Mouse (Mus musculus) stomach, embryonic 14.5 days (tissue): ENCODE data around the gene Rabepk. TPM values are rescaled to one million over a fixed set of nuclear protein-coding genes. Genes with fewer than 3 reads are reported as not detected.
"Not testable (repeated sequence)": the region's sequence is repeated elsewhere in the genome, so short reads cannot be mapped to it uniquely, and the experiment has no call there.

Experiments
- ATAC-seq: fragments of 200-750 bp; cut with Nextera tagmentation; 2 replicates; pipeline ENCODE4 v1.8.0; 2017; ENCODE audit warnings: low read depth, moderate TSS enrichment; ENCODE audit not compliant: insufficient number of reproducible peaks, insufficient read depth, low FRiP score
- H3K27ac ChIP-seq: fragments of 300-500 bp; sonication (generic); 2 replicates; pipeline ENCODE4 v1.5.1; 2014; ENCODE audit warnings: mild to moderate bottlenecking, low read length, moderate library complexity, mixed read lengths
- H3K27me3 ChIP-seq: fragments of 300-500 bp; sonication (generic); 2 replicates; pipeline ENCODE4 v1.6.1; 2014; ENCODE audit warnings: low read length, control low read depth, mixed read lengths; ENCODE audit not compliant: control insufficient read depth, insufficient read depth
- H3K36me3 ChIP-seq: fragments of 300-500 bp; sonication (generic); 2 replicates; pipeline ENCODE4 v1.6.1; 2014; ENCODE audit warnings: mild to moderate bottlenecking, control low read depth, low read length, moderate library complexity, mixed read lengths; ENCODE audit not compliant: control insufficient read depth, insufficient read depth
- H3K4me1 ChIP-seq: fragments of 300-500 bp; sonication (generic); 2 replicates; pipeline ENCODE4 v1.6.1; 2014; ENCODE audit warnings: low read length, control low read depth, mixed read lengths; ENCODE audit not compliant: control insufficient read depth, insufficient read depth
- H3K4me2 ChIP-seq: fragments of 300-500 bp; sonication (generic); replicated peaks from 2 replicates; pipeline ENCODE4 v1.6.1; 2014; ENCODE audit warnings: low read depth, low read length, control low read depth
- H3K4me3 ChIP-seq: fragments of 300-500 bp; sonication (generic); 2 replicates; pipeline ENCODE4 v1.5.1; 2014; ENCODE audit warnings: low read depth, low read length, control low read depth
- H3K9ac ChIP-seq: fragments of 300-500 bp; sonication (generic); replicated peaks from 2 replicates; pipeline ENCODE4 v1.6.1; 2014; ENCODE audit warnings: low read depth, mild to moderate bottlenecking, control low read depth, low read length, moderate library complexity, mixed read lengths
- H3K9me3 ChIP-seq: fragments of 300-500 bp; sonication (generic); 2 replicates; pipeline ENCODE4 v1.6.1; 2016; ENCODE audit warnings: low read depth, low read length, control low read depth; ENCODE audit not compliant: control insufficient read depth
- WGBS: fragments of 180-500 bp; shearing (Covaris S2); extraction: QIAGEN DNeasy Blood & Tissue Kit; methylation state at CpG from one replicate; pipeline ENCODE4 v1.1.7; 2014; 5-methylcytosine and 5-hydroxymethylcytosine counted together
- polyA plus RNA-seq: library from polyadenylated mRNA; unstranded; fragments of >200 nt; fragmentation: Nextera tagmentation; extraction: Ambion mirVana; gene quantifications from 2 replicates; pipeline ENCODE4 v1.2.1, GENCODE M21; 2014

The Rabepk gene
- polyA plus RNA-seq, 1 experiment from 2014 or later = 43.1 TPM

DNA sequence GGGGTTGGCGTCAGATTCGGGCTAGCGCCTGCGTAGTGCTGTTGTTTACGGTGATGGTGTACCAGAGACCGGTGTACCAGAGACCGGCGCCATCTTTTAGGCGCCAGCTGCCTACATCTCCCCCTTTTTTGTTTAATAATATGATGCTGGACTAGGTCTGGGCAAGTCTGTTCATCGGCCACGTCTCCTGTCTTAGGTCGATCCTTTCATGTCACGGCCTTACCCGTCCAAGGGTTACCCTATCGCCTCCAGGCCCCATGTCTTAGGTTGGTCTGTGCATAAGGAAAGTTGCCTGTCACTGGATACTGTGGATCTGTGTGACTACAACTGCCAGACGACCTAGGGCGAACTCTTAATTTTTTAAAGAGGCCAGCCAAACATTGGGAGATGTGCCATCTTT is 30.4 kb upstream of the Rabepk start:
- not testable (repeated sequence) for H3K36me3 ChIP-seq, H3K9ac ChIP-seq, H3K4me1 ChIP-seq, H3K9me3 ChIP-seq, H3K27ac ChIP-seq, H3K4me2 ChIP-seq, H3K4me3 ChIP-seq, H3K27me3 ChIP-seq, ATAC-seq
- WGBS = 92% methylated on average over 17 of the region's 17 CpGs

DNA sequence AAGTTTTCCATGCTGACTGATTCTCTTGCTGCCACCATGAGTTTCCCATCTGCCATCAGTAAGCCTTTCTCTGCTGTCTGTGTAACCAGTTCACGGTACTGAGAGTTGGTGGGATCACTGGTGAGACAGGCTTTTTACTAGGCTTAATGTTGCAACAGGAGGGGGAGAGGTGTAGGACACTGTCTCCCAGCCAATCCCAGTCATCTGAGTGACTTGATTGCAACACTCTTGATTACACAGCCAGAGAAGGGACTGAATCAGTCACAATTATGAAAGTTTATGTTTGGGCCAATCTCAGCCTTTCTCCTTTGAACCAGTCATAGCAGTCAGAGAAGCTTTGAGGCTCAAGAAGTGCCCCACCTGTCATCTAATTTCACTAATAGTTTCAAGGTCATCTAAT is 28.3 kb upstream of the Rabepk start:
- no peaks in the 10 kb centered on the region for H3K27me3 ChIP-seq
- no peaks in the 10 kb centered on the region; the same call in 1 of the 2 replicates for H3K36me3 ChIP-seq
- no peak overlapping the region for H3K4me3 ChIP-seq
- no peaks in the 10 kb centered on the region for H3K9me3 ChIP-seq
- H3K4me2 ChIP-seq = no peak overlapping the region
- H3K27ac ChIP-seq = no peak overlapping the region
- no peak overlapping the region for H3K9ac ChIP-seq
- 83% methylated on average over 1 of the region's 1 CpGs for WGBS
- ATAC-seq = no peak
- peaks cover 6% of the 10 kb centered on the region; the same call in 1 of the 2 replicates for H3K4me1 ChIP-seq

DNA sequence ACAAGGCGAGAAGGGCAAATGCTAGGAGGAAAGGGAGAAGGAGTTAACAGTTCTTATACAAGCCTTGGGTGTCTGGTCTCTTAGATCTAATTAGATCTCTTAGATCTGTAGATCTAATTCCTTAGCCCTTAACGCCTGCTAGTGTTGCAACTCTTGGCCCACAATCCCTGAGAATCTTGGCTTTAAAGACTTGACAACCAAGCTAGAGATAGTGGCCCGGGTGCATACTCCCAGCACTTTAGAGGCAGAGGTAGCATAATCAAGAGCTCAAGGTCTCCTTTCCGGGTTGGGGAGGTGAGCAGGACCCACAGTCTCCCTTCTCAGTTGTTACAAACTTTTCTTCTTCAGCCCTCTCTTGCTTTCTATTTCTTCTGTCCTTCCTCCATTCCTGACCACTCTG is 27.9 kb upstream of the Rabepk start:
- Histone ChIP-seq H3K9me3 (no peaks in the 10 kb centered on the region), H3K27ac (no peak overlapping the region), H3K4me1 (peaks cover 6% of the 10 kb centered on the region; the same call in 1 of the 2 replicates), H3K4me2 (no peak overlapping the region), H3K4me3 (no peak overlapping the region), H3K27me3 (no peaks in the 10 kb centered on the region), H3K36me3 (peaks cover 2% of the 10 kb centered on the region; the same call in 1 of the 2 replicates), H3K9ac (no peak overlapping the region)
- no peak for ATAC-seq
- 91% methylated on average over 4 of the region's 4 CpGs for WGBS

DNA sequence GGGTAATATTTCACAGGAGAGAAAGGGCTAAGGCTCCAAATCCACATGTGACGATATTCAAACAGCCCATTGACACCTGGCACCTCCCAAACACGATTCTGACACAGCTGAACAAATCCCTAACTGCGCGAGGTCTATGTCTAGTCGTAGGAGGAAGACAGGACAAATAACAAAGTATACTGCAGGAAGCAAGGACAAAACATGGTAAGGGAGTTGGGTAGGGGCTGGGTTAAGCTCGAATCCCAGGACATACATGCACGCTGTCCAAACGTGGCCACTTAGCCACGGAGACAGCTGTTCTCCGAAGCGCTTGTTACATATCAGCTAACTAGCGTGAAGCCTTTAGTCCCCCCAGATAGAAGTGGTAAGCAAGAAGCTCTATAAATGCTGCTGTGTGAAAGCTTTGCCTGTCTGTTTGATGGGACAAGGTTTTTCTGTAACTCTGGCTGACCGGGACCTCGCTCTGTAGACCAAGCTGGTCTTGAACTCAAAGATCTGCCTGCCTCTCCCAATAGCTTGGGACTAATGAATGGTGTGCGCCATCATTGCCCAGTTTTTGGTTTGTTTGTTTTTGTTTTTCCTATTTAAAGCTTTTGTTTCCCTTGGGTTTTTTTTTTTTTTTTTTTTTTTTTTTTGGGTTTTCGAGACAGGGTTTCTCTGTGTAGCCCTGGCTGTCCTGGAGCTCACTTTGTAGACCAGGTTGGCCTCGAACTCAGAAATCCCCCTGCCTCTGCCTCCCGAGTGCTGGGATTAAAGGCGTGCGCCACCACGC is 26.9 kb upstream of the Rabepk start:
- Histone ChIP-seq H3K27ac (peak overlapping the region; percentile 80; the same call in 1 of the 2 replicates), H3K9ac (peak overlapping the region; percentile 91), H3K36me3 (peaks cover 4% of the 10 kb centered on the region; the same call in 1 of the 2 replicates), H3K4me3 (peak overlapping the region; percentile 95), H3K4me2 (peak overlapping the region; percentile 88), H3K27me3 (no peaks in the 10 kb centered on the region), H3K9me3 (no peaks in the 10 kb centered on the region), H3K4me1 (peaks cover 6% of the 10 kb centered on the region; the same call in 1 of the 2 replicates)
- no peak for ATAC-seq
- WGBS = 37% methylated on average over 20 of the region's 21 CpGs

DNA sequence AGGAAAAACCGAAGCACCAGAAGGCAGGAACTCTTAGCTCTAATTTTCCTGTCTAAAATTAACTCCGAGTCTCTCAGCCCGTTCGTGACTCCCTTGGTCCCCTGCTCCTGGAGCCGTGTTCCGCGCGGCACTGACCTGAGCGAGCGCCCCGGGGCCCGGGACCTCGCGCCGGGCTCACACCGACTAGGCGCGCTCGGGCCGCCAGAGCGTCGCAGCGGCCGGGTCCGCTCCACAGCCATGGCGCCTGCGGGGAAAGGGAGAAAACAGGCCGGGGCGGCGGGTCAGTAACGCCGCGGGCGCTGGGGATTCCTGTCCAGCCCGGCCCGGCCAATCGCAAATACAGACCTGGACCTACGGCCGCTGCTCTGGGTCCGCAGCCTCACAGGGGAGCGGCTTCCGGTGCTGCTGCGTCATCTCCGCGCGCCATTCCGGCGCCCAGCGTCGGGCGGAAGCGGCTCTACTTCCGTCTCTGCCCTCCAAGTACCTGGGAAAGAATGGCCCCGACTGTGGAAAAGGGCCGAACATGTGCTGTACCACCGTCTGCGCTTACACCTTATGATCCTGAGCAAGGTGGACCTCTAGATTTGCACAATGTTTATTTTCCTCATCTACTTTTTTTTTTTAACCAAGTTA is 26.2 kb upstream of the Rabepk start, which contains the start of gene Fbxw2:
Gene Fbxw2, minus strand, starts transcription at position 485 of the 633 bp plus-strand sequence.
- H3K27me3 ChIP-seq = no peaks in the 10 kb centered on the region

DNA sequence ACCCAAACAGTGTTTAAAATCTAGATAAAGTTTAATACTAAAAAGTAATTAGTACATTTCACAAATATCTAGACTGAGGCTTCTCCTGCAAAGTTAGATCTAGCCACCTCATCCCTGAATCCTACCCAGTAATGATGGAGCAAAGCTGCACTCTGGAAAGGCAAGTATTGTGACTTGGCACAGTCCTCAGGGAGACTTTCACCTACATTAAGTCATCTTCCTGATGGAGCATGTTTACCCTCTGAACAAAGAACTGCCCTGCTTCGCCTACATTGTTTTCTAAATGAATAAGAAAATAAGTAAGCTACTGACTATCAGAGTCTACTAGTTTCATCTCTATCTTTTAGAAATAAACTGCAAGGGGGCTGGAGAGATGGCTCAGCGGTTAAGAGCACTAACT is 18.8 kb upstream of the Rabepk start:
- WGBS = 93% methylated on average over 2 of the region's 2 CpGs
- ATAC-seq = no peak
- Histone ChIP-seq H3K36me3 (peaks cover 27% of the 10 kb centered on the region), H3K4me2 (no peak overlapping the region), H3K4me1 (no peaks in the 10 kb centered on the region), H3K4me3 (no peak overlapping the region), H3K27ac (no peak overlapping the region), H3K9ac (no peak overlapping the region), H3K27me3 (no peaks in the 10 kb centered on the region), H3K9me3 (no peaks in the 10 kb centered on the region)

More for the DNA sequence above, 26.2 kb upstream of the Rabepk start, which contains the start of gene Fbxw2:
- Histone ChIP-seq H3K36me3 (peaks cover 4% of the 10 kb centered on the region; the same call in 1 of the 2 replicates), H3K4me1 (peaks cover 6% of the 10 kb centered on the region; the same call in 1 of the 2 replicates), H3K27ac (peak within 1 kb of the TSS; percentile 80; the same call in 1 of the 2 replicates), H3K9ac (peak within 1 kb of the TSS; percentile 91), H3K9me3 (no peaks in the 10 kb centered on the region), H3K4me2 (peak within 1 kb of the TSS; percentile 88), H3K4me3 (peak within 1 kb of the TSS; percentile 95)
- ATAC-seq = peak; percentile 97
- WGBS = under 1% methylated on average over 57 of the region's 57 CpGs

DNA sequence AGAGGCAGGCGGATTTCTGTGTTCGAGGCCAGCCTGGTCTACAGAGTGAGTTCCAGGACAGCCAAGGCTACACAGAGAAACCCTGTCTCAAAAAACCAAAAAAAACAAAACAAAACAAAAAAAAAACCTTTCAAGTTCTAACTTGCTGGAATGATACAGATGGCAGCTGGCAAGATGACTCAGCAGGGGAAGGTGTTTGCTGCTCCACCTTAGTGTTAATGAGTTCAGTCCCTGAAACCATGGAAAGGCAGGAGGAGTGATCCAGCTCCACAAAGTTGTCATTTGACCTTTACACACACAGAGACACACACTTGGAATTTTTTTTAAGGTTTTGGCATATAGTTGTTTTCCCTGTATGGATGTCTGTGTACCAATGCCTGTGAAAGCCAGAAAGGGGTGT is 16.2 kb upstream of the Rabepk start:
- H3K4me2 ChIP-seq, H3K27me3 ChIP-seq, H3K9me3 ChIP-seq, H3K4me1 ChIP-seq, ATAC-seq, H3K9ac ChIP-seq, H3K27ac ChIP-seq, H3K4me3 ChIP-seq: not testable (repeated sequence)
- peaks cover 47% of the 10 kb centered on the region for H3K36me3 ChIP-seq
- WGBS = 97% methylated on average over 2 of the region's 2 CpGs

DNA sequence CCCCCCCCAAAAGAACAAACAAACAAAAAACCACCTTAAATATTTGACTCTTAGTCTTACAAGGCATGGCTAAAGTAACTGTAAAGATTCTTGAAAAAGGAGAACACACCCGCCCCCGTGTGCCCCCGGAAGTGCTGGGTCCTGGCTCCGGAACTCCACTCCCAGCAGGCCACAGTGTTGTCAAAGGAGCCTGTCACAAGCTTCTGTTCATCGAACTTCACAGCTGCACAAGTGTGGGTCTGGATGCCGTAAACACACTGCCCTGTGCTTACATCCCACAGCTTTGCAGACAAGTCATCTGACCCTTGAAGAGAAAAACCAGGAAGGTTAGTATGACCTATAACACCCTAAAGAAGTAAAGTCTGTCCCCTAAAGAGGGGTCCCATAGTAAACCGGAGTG is 13.0 kb upstream of the Rabepk start:
- H3K9ac ChIP-seq = no peak overlapping the region
- no peak overlapping the region for H3K4me2 ChIP-seq
- ATAC-seq = no peak
- no peak overlapping the region for H3K4me3 ChIP-seq
- H3K27me3 ChIP-seq = no peaks in the 10 kb centered on the region
- no peaks in the 10 kb centered on the region for H3K9me3 ChIP-seq
- H3K4me1 ChIP-seq = no peaks in the 10 kb centered on the region
- WGBS = 88% methylated on average over 7 of the region's 7 CpGs
- no peak overlapping the region for H3K27ac ChIP-seq
- peaks cover 70% of the 10 kb centered on the region for H3K36me3 ChIP-seq
